Mouse (Mus musculus) layer of hippocampus, adult 6 months (tissue): ENCODE data around the gene Ptma. TPM values are rescaled to one million over a fixed set of nuclear protein-coding genes. Genes with fewer than 3 reads are reported as not detected.

Experiments
- long read RNA-seq, 2 experiments: library from polyadenylated mRNA; unstranded; transcript quantifications; one replicate each; pipeline ENCODE4 v2.0.0; 2019 to 2020
- polyA plus RNA-seq: library from polyadenylated mRNA; unstranded; fragments of <200 nt; fragmentation: Nextera tagmentation; gene quantifications from 2 replicates; pipeline ENCODE4 v1.2.3, GENCODE M21; 2021

Gene Ptma
- 382 and 419 TPM in 2 replicates for polyA plus RNA-seq
- long read RNA-seq, experiment 1, transcript Ptma-201 (5 exons, 1,216 nt): major isoform, 338 of 412 reads
- long read RNA-seq, experiment 1, partial matches to known transcripts: 43 of 412 reads
- long read RNA-seq, experiment 1, other reads (novel, unspliced or antisense): 31 of 412 reads
- long read RNA-seq, experiment 2, transcript Ptma-201 (5 exons, 1,216 nt): major isoform, 306 of 317 reads
- long read RNA-seq, experiment 2, partial matches to known transcripts: 1 of 317 reads
- long read RNA-seq, experiment 2, other reads (novel, unspliced or antisense): 9 of 317 reads

DNA sequence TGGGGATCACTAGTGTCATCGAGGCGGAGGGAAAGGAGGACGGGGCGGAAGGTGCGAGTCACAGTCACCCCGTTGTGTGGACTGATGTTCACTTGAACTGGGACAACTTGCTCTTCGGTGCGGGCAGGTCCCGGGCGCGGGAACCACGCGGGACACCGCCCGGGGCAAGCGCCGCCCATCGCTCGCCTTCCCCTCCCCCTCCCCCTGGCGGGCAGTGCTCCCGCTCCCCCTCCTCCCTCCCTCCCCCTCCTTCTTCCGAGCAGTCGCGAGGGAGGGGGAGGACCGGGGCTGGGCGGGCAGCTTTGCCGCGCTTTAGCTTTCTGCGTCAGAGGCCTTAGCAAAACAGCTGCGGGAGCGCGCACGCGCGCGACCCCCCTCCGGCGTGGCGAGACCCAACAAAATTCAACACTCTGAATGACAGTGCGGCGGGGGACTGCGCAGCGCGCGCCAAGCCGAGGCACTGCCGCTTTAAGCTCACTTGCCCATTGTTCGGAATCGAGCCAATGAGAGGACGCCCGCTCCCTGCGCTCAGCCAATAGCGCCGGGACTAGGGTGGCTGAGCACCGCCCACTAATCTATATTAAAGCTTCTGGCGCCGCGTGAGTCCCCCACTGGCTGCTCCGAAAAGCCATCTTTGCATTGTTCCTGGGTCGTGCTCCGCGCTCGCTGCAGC, at the start of gene Ptma:
Gene Ptma (plus strand): TSS at position 611 of the 673 bp plus-strand sequence.

Other genes with a start within 250 kb of the Ptma start
- 0.41 and 0.48 TPM in 2 replicates for gene B3gnt7, start 223.9 kb upstream of the Ptma start, polyA plus RNA-seq
- 59.4 and 69.1 TPM in 2 replicates for gene Ncl, start 167.3 kb upstream of the Ptma start, polyA plus RNA-seq
- 0.11 and 0.31 TPM in 2 replicates for gene Nmur1, start 100.5 kb upstream of the Ptma start, polyA plus RNA-seq
- not detected in 2 replicates for gene Tex44, start 100.4 kb upstream of the Ptma start, polyA plus RNA-seq
- gene Pde6d, start 55.9 kb downstream of the Ptma start, polyA plus RNA-seq: 73.0 and 73.2 TPM in 2 replicates
- 14.7 and 16.7 TPM in 2 replicates for gene Cops7b, start 56.2 kb downstream of the Ptma start, polyA plus RNA-seq
- gene Nppc, start 143.8 kb downstream of the Ptma start, polyA plus RNA-seq: 3.2 and 4.1 TPM in 2 replicates
- 13.1 and 15.3 TPM in 2 replicates for gene Dis3l2, start 177.1 kb downstream of the Ptma start, polyA plus RNA-seq